Mouse (Mus musculus) heart, postnatal 0 days (tissue): ENCODE results near the gene Arpc3.

Experiments used
- CTCF ChIP-seq: IDR thresholded peaks from 2 replicates; pipeline ENCODE4 v1.5.1; 2016; ENCODE audit warnings: antibody characterized with exemption, control low read depth, low read depth
- EP300 ChIP-seq: IDR thresholded peaks from 2 replicates; pipeline ENCODE4 v1.6.1; 2016; ENCODE audit warnings: antibody characterized with exemption, low read depth

DNA sequence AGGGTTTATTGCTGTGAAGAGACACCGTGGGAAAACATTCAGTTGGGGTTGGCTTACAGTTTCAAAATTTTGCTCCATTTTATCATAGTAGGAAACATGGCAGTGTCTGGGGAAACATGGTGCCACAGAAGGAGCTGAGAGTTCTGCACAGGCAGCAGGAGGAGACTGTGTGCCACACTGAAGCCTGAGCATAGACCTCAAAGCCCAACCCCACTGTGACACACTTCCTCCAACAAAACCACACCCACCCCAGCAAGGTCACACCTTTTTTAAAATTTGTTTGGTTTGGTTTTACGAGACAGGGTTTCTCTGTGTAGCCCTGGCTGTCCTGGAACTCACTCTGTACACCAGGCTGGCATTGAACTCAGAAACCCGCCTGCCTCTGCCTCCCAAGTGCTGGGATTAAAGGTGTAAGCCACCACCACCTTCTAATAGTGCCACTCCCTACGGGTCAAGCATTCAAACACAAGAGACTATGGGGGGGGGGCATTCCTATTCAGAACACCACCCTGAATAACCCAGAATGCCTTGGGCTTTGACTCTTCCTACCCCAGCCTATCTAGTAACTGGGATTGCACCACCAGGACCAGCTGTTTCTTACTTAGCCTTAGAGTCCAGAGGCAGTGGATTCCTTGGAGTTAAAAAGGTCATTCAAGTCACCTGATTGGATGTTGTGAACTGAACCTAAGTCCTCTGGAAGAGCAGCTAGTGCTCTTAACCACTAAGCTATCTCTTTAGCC lies 38.5 kb downstream of the Arpc3 start:
- TF ChIP-seq EP300: no peak
- no peak for TF ChIP-seq CTCF
